Mouse (Mus musculus) heart, adult 18-20 months (tissue): ENCODE measurements around the gene Pkp1. TPM values are rescaled to one million over a fixed set of nuclear protein-coding genes. Genes with fewer than 3 reads are reported as not detected.

Source experiments
- DNase-seq, 2 experiments: peaks; one replicate each; pipeline ENCODE4 v3.0.0; 2021 to 2022; ENCODE audit warnings: mixed read lengths in 1 of 2
- total RNA-seq, 2 experiments: library from RNA; stranded (reverse); gene quantifications; 2 replicates each; pipeline ENCODE4 v1.2.3; 2021

The Pkp1 gene
- total RNA-seq, 2 experiments from 2014 or later, result not detected

GRCm38 (mm10) chr1:135906736-135907135 lies 12.3 kb downstream of the Pkp1 start:
- DNase-seq, result no peak

GRCm38 (mm10) chr1:135899991-135900515 lies 19.0 kb downstream of the Pkp1 start:
- no peak for DNase-seq

- DNase-seq, result no peak
These were observed 19.7 kb downstream of the Pkp1 start for GRCm38 (mm10) chr1:135899295-135899694.

- DNase-seq, result no peak
These were observed 23.6 kb downstream of the Pkp1 start for GRCm38 (mm10) chr1:135895367-135895766.

GRCm38 (mm10) chr1:135893377-135893776 lies 25.6 kb downstream of the Pkp1 start:
- no peak for DNase-seq

GRCm38 (mm10) chr1:135892764-135893163 lies 26.2 kb downstream of the Pkp1 start:
- no peak for DNase-seq

GRCm38 (mm10) chr1:135892233-135892632 lies 26.8 kb downstream of the Pkp1 start:
- DNase-seq, result no peak

- DNase-seq, result no peak
These were observed 27.4 kb downstream of the Pkp1 start for GRCm38 (mm10) chr1:135891424-135892216.

- no peak for DNase-seq
These were observed 29.4 kb downstream of the Pkp1 start for GRCm38 (mm10) chr1:135889461-135890185.

- DNase-seq, result peak; percentile 41 to 67
These were observed 36.5 kb downstream of the Pkp1 start for GRCm38 (mm10) chr1:135882385-135883109.

GRCm38 (mm10) chr1:135877248-135877647 lies 41.8 kb downstream of the Pkp1 start:
- no peak for DNase-seq

- DNase-seq, result no peak
These were observed 46.0 kb downstream of the Pkp1 start for GRCm38 (mm10) chr1:135872991-135873390.

GRCm38 (mm10) chr1:135868570-135868969 lies 50.4 kb downstream of the Pkp1 start:
- no peak for DNase-seq

- DNase-seq, result peak; percentile 72 to 91
These were observed 53.4 kb downstream of the Pkp1 start for GRCm38 (mm10) chr1:135865518-135866194.

- DNase-seq, result no peak
These were observed 54.2 kb downstream of the Pkp1 start for GRCm38 (mm10) chr1:135864830-135865229.

GRCm38 (mm10) chr1:135863786-135864335 lies 55.1 kb downstream of the Pkp1 start:
- DNase-seq, result peak in 1 of 2 experiments; percentile 13

- DNase-seq, result peak in 1 of 2 experiments; percentile 10
These were observed 56.4 kb downstream of the Pkp1 start for GRCm38 (mm10) chr1:135862561-135862960.

GRCm38 (mm10) chr1:135861980-135862552 lies 56.9 kb downstream of the Pkp1 start:
- peak; percentile 55 to 70 for DNase-seq

GRCm38 (mm10) chr1:135861091-135861490 lies 57.9 kb downstream of the Pkp1 start:
- DNase-seq, result no peak

GRCm38 (mm10) chr1:135858533-135858932 lies 60.5 kb downstream of the Pkp1 start:
- DNase-seq, result no peak

GRCm38 (mm10) chr1:135857137-135857775 lies 61.8 kb downstream of the Pkp1 start:
- peak in 1 of 2 experiments; percentile 12 for DNase-seq
